Comparison of ENCODE assay signal across 8 mouse cellular contexts in the genomic region with DNA sequence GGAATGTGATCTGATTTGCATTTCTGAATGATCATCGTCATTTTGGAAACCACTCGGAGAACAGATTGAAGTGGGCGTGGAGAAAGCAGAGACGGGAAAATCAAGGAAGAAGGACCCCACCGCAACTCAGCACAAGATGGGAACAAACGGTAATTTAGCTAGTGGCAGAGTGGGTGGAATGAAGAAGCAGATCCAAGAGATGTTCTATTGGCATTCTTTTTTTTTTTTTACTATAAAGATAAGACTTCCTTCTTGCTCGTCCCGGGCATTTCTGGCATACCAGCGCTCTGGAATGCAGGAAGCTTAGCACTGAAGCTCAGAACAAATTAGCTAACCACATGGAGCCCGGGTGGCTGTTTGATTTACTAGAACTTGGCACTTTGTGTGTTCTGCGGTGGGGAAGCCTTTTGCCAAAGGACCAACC.
A peak's percentile ranks its signal among the peaks of the same experiment; 100 is the strongest.
DNase-seq lines count a peak whose midpoint lies in the region; ATAC-seq and TF ChIP-seq lines count a peak whose summit lies in the region.

No protein-coding gene starts in this region.

- no peak overlapping the region for H3K9ac ChIP-seq in heart, postnatal 0 days (replicated peaks; ENCODE audit: low read depth, low read length)

- peaks cover 92% of the 10 kb centered on the region for H3K36me3 ChIP-seq in megakaryocyte, embryonic 14.5 days (replicated peaks; ENCODE audit: low read length)
- no peaks in the 10 kb centered on the region for H3K36me3 ChIP-seq in heart, postnatal 0 days (replicated peaks; ENCODE audit: control insufficient read depth, insufficient read depth, low read length)

- ATAC-seq in megakaryocyte, adult 5-6 weeks (ENCODE audit: poor library complexity, severe bottlenecking) = no peak
- ATAC-seq in heart, postnatal 0 days (ENCODE audit: insufficient read depth, low read depth) = no peak
- ATAC-seq in monocyte, adult 5-6 weeks (replicated peaks; ENCODE audit: insufficient number of reproducible peaks, low FRiP score, low TSS enrichment, poor library complexity, severe bottlenecking) = no peak

- WGBS in heart, postnatal 0 days = 21% methylated on average over 11 of the region's 11 CpGs

- peak overlapping the region; percentile 43 for H3K4me3 ChIP-seq in megakaryocyte, embryonic 14.5 days (replicated peaks)
- no peak overlapping the region for H3K4me3 ChIP-seq in heart, postnatal 0 days (ENCODE audit: low read depth, low read length)

- DNase-seq in heart, postnatal 0 days (ENCODE audit: low spot score) = peak; percentile 50
- DNase-seq in layer of hippocampus, adult 9-11 months = peak; percentile 76
- DNase-seq in right cerebral cortex, postnatal 25 days = peak; percentile 47
- no peak for DNase-seq in gastrocnemius, postnatal 10 days
- DNase-seq in ovary, postnatal 14 days (ENCODE audit: low spot score) = no peak

- H3K27ac ChIP-seq in heart, postnatal 0 days (ENCODE audit: low read depth) = peak overlapping the region; percentile 68

- no peak for TF ChIP-seq EP300 in heart, postnatal 0 days (IDR thresholded peaks at IDR 0.05; ENCODE audit: low read depth)

- no peaks in the 10 kb centered on the region for H3K27me3 ChIP-seq in megakaryocyte, embryonic 14.5 days (replicated peaks)
- no peaks in the 10 kb centered on the region for H3K27me3 ChIP-seq in heart, postnatal 0 days (ENCODE audit: control insufficient read depth, insufficient read depth, low read length)

- no peaks in the 10 kb centered on the region for H3K9me3 ChIP-seq in megakaryocyte, embryonic 14.5 days
- no peaks in the 10 kb centered on the region for H3K9me3 ChIP-seq in heart, postnatal 0 days (replicated peaks; ENCODE audit: control insufficient read depth, low read length)

- TF ChIP-seq CTCF in heart, postnatal 0 days (IDR thresholded peaks at IDR 0.05; ENCODE audit: low read depth) = no peak

- H3K4me1 ChIP-seq in megakaryocyte, embryonic 14.5 days = peaks cover 100% of the 10 kb centered on the region
- peaks cover 53% of the 10 kb centered on the region for H3K4me1 ChIP-seq in heart, postnatal 0 days (ENCODE audit: control insufficient read depth, insufficient read depth)

- H3K4me2 ChIP-seq in heart, postnatal 0 days (ENCODE audit: low read depth, low read length) = peak overlapping the region; percentile 12; the same call in 1 of the 2 replicates

Comparison
In these comparisons a context has a peak if more than half of its experiments do, and no peak if none do; other contexts are left out.
1. DNase-seq: peak in heart, postnatal 0 days (single experiment), layer of hippocampus, adult 9-11 months (single experiment) and right cerebral cortex, postnatal 25 days (single experiment); none in gastrocnemius, postnatal 10 days (single experiment) and ovary, postnatal 14 days (single experiment).